Comparison of ENCODE assay signal across 9 mouse cellular contexts in genomic region chr19:14449738-14450137, GRCm38 (mm10).
DNase-seq lines count a peak whose midpoint lies in the region; ATAC-seq and TF ChIP-seq lines count a peak whose summit lies in the region.
"Had no signal": no experiment of that assay in that cellular context is flagged by ENCODE, and none has a peak within 500 bp of the region (broad histone marks: within the 10 kb centered on the region; RNA-seq: fewer than 3 reads in every experiment).

No protein-coding gene starts in this region.

- no peak overlapping the region for H3K4me3 ChIP-seq in liver, embryonic 14.5 days (ENCODE audit: insufficient read depth in 1 of 2, low read depth in 2 of 2, low read length in 2 of 2)
- H3K4me3 ChIP-seq: embryonic facial prominence, embryonic 15.5 days; limb, embryonic 13.5 days had no signal

- ATAC-seq in liver, embryonic 14.5 days (ENCODE audit: insufficient read depth), result no peak

- H3K4me1 ChIP-seq in liver, embryonic 14.5 days (replicated peaks; ENCODE audit: control insufficient read depth in 2 of 2, insufficient read depth in 2 of 2, low read length in 1 of 2), result no peaks in the 10 kb centered on the region
- H3K4me1 ChIP-seq: embryonic facial prominence, embryonic 15.5 days; limb, embryonic 13.5 days had no signal

- peaks cover 13% of the 10 kb centered on the region for H3K36me3 ChIP-seq in liver, embryonic 14.5 days (replicated peaks; ENCODE audit: control insufficient read depth, insufficient read depth, low read depth)

- peak; percentile 18; the same call in 1 of the 2 replicates for TF ChIP-seq CTCF in brain, embryonic 14.5 days (IDR thresholded peaks at IDR 0.05; ENCODE audit: borderline replicate concordance, extremely low read depth, insufficient read depth, insufficient read length)
- TF ChIP-seq CTCF in liver, embryonic 14.5 days (IDR thresholded peaks at IDR 0.05; ENCODE audit: low read depth), result peak; percentile 62

- TF ChIP-seq EP300 in liver, embryonic 14.5 days (IDR thresholded peaks at IDR 0.05; ENCODE audit: low read depth), result no peak

- no peaks in the 10 kb centered on the region for H3K27me3 ChIP-seq in liver, embryonic 14.5 days (ENCODE audit: control insufficient read depth, insufficient read depth, low read length)
- H3K27me3 ChIP-seq: embryonic facial prominence, embryonic 15.5 days; limb, embryonic 13.5 days had no signal

- no peak for TF ChIP-seq POLR2A in brain, embryonic 14.5 days (IDR thresholded peaks at IDR 0.05; ENCODE audit: borderline replicate concordance, extremely low read depth, insufficient read depth, insufficient read length, poor library complexity, severe bottlenecking)

- no peak overlapping the region for H3K9ac ChIP-seq in liver, embryonic 14.5 days (replicated peaks)
- H3K9ac ChIP-seq: embryonic facial prominence, embryonic 15.5 days; limb, embryonic 13.5 days had no signal

- H3K27ac ChIP-seq in liver, embryonic 14.5 days, result no peak overlapping the region
- H3K27ac ChIP-seq: embryonic facial prominence, embryonic 15.5 days; limb, embryonic 13.5 days had no signal

- H3K4me2 ChIP-seq in liver, embryonic 14.5 days (ENCODE audit: low read depth), result no peak overlapping the region
- H3K4me2 ChIP-seq: embryonic facial prominence, embryonic 15.5 days; limb, embryonic 13.5 days had no signal

- WGBS in liver, embryonic 14.5 days (ENCODE audit: insufficient replicate concordance), result 75% methylated on average over 3 of the region's 3 CpGs

- no peaks in the 10 kb centered on the region for H3K9me3 ChIP-seq in liver, embryonic 14.5 days (ENCODE audit: control insufficient read depth, low read length)
- H3K9me3 ChIP-seq: embryonic facial prominence, embryonic 15.5 days; limb, embryonic 13.5 days had no signal

- peak; percentile 12 for DNase-seq in right cerebral cortex, adult 18-20 months
- DNase-seq in right cerebral cortex, postnatal 10 days (ENCODE audit: low spot score in 2 of 2), result no peak
- DNase-seq in brain, embryonic 14.5 days (ENCODE audit: low read depth), result no peak
- no peak for DNase-seq in liver, embryonic 14.5 days (ENCODE audit: low read depth in 3 of 3, low spot score in 3 of 3)
- peak; percentile 37 for DNase-seq in thymus, postnatal 25 days
- no peak for DNase-seq in MN1 (ENCODE audit: low spot score)
- no peak for DNase-seq in layer of hippocampus, postnatal 10 days (ENCODE audit: low spot score in 2 of 2)

Comparison
In these comparisons a context has a peak if more than half of its experiments do, and no peak if none do; other contexts are left out.
1. DNase-seq: peak in right cerebral cortex, adult 18-20 months (single experiment) and thymus, postnatal 25 days (single experiment); none in right cerebral cortex, postnatal 10 days (0 of 2), brain, embryonic 14.5 days (single experiment), liver, embryonic 14.5 days (0 of 3), MN1 (single experiment) and layer of hippocampus, postnatal 10 days (0 of 2).